Mouse (Mus musculus): ENCODE data around the gene Nupr1l. TPM values are rescaled to one million over a fixed set of nuclear protein-coding genes. Genes with fewer than 3 reads are reported as not detected.
A peak's percentile ranks its signal among the peaks of the same experiment; 100 is the strongest.
"Not testable (repeated sequence)": the region's sequence is repeated elsewhere in the genome, so short reads cannot be mapped to it uniquely, and the experiment has no call there.

Gene Nupr1l
- total RNA-seq (2021) = 1 to 10 TPM; 2.2 to 2.7 TPM
- long read RNA-seq, partial matches to known transcripts = 0 of 2 reads
- long read RNA-seq, other reads (novel, unspliced or antisense) = 0 of 2 reads

DNA sequence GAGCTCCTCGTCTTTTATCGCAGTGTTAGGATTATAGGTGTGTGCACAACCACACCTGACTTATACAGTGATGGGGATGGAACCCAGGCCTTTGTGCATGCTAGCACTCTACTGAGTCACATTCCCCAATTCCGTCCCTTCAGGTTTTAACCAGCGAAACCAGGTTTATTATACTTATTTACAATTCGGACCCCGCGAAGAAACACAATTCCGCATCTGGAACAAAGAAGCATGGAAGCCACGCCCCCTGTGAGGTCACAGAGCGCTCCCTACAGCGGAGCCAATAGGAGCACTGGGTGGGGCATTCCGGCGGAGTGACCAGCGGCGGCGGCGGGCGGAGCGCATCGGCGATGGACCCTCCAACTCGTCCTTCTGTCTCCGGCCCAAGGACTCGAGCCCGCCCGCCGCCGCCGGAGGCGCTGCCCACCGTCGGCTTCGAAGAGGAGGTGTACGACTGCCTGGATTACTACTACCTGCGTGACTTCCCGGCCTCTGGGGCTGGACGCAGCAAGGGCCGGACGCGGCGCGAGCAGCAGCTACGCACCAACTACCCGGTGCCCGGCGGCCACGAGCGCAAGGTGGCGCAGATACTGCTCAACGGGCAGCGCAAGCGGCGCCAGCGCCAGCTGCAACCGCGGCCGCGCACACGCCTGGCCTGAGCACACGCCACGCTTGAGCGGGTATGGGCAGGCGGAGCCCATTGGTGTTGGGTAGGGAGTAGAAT lies at the start of gene Nupr1l:
TSS of gene Nupr1l (plus strand) at position 299 of the 724 bp plus-strand sequence.
- DNase-seq (ENCODE audit: low spot score in 2 of 2) = peak; percentile 83 to 90

DNA sequence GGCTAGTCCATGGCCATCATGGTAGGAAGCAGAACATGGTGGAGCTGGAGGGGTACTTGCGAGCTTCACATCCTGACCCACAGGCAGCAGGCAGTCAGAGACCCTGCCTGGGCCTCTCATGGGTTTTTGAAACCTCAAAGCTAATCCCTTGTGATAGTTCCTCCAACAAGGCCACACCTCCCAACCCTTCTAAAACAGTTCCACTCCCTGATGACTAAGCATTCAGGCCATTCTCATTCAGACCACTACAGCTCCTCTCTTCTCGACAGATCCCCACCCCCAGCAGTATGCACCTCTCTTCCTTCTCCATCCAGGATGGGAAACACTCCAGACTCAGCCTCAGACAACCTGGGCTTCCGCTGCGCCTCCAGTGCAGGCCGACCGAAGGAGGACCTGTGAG lies 46.0 kb upstream of the Nupr1l start:
- DNase-seq (ENCODE audit: low spot score in 2 of 2) = no peak

GRCm38 (mm10) chr5:129864467-129864866 lies 43.9 kb upstream of the Nupr1l start:
- peak; percentile 73 to 75 for DNase-seq (ENCODE audit: low spot score in 2 of 2)

- DNase-seq (ENCODE audit: low spot score in 2 of 2) = no peak
Measured at GRCm38 (mm10) chr5:129865841-129866240, 42.5 kb upstream of the Nupr1l start.

DNA sequence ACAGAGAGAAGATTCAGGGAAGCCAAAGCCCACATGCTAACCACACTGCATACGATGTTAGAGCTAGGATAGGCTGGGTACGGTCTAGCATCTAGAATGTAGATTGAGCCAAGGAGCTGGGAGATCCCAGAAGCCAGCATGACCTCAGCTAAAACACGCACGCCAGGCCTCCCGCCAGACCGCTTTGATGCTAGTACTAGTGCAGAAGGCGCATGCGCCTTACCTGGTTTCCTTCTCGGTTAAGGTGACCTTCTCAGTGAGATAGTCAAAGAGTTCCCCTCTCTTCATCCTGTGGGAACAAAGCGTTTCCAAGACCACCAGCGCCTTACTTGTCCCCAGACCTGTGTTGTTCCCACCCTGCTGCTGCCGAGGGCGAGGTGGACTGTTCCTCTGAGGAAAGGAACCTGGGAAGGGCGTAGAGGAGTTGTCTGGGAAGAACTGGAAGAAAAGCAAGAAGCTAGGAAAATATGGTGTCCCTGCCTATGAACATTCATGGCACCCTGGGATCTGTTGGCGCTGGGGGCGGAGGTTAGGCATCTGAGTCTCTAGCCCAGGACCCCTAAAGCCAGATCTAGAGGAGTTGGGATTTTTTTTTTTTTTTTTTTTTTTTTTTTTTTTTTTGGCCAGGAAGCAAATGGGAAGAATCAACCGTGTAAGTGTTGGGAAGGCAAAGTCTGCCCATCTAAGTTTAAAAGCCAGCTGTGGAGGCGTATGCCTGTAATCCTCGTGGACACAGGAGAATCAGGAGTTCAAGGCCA lies 38.9 kb upstream of the Nupr1l start:
- no peak for DNase-seq (ENCODE audit: low spot score in 2 of 2)

DNA sequence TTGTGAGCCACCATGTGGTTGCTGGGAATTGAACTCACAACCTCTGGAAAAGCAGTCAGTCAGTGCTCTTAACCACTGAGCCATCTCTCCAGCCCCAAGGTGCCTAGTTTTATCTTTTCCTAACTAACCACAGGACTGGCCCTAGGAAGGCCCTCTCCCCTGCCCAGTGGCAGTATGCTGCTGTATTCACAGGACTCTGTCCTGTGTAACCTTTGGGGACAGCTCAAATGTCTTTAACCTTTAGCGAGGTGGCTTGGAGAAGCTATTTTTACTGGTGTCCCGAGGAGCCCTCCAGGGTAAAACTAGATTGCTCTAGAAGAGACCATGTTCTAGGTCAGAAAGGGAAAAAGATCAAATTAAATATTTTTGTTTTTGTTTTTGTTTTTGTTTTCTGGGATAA lies 37.1 kb upstream of the Nupr1l start:
- no peak for DNase-seq (ENCODE audit: low spot score in 2 of 2)

DNA sequence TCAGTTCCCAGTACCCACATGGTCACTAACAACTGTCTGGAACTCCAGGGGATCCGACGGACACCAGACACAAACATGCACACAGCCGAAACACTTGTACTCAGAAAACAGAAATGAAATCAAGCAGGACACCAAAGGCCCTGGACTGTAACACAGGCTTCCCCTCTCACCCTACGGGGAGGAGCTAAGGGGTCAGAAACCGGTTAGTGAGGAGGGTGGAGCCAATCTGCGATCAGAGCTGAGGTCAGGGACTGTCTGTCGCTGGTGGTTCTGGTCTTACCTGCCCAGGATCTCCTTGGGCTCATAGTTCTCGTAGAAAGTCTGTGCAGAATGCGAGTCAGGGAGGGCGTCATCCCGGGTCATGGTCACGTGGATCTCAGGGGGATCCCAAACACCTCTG lies 34.4 kb upstream of the Nupr1l start:
- DNase-seq (ENCODE audit: low spot score in 2 of 2) = no peak

GRCm38 (mm10) chr5:129875098-129875497 lies 33.2 kb upstream of the Nupr1l start:
- DNase-seq (ENCODE audit: low spot score in 2 of 2) = no peak

GRCm38 (mm10) chr5:129877731-129878455 lies 30.4 kb upstream of the Nupr1l start:
- peak; percentile 30 to 44 for DNase-seq (ENCODE audit: low spot score in 2 of 2)

GRCm38 (mm10) chr5:129878946-129879345 lies 29.4 kb upstream of the Nupr1l start:
- peak; percentile 58 to 77 for DNase-seq (ENCODE audit: low spot score in 2 of 2)

DNA sequence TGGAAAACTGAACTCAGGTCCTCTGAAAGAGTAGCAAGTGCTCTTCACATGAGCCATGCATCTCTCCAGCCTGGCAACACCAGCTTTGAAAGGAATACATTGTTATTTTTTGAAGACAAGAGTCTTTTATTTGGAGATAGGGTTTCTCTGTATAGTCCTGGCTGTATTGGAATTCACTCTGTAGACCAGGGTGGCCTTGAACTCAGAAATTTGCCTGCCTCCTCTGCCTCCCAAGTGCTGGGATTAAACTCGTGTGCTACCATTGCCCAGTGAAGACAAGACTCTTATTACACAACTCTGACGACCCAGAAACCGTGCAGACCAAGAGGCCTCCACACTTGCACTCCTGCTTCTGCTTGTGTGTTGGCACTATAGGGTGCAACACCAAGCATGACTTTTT lies 28.5 kb upstream of the Nupr1l start:
- no peak for DNase-seq (ENCODE audit: low spot score in 2 of 2)

DNA sequence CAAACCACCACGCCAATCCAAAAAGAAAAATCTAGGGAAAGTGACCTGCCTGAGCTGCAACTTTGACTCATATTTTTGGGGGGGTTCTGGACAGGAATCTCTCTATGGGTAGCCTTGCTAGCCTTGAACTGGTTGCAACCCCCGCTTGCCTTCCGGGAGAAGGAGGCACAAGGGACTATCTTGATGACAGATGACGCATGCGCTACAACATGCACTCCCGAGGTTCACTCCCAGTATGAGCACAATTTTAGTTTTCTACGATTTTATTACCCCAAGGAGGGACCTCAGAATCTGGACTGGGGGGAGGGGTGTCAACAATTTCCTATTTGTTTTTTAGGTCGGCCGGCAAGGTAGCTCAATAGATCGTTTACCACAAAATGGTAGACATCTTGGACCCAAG lies 22.1 kb upstream of the Nupr1l start:
- DNase-seq (ENCODE audit: low spot score in 2 of 2) = no peak

GRCm38 (mm10) chr5:129886911-129887636 lies 21.3 kb upstream of the Nupr1l start, which contains the start of gene Chchd2:
Gene Chchd2 (minus strand): TSS chr5:129887470.
- DNase-seq (ENCODE audit: low spot score in 2 of 2) = peak; percentile 92 to 93

DNA sequence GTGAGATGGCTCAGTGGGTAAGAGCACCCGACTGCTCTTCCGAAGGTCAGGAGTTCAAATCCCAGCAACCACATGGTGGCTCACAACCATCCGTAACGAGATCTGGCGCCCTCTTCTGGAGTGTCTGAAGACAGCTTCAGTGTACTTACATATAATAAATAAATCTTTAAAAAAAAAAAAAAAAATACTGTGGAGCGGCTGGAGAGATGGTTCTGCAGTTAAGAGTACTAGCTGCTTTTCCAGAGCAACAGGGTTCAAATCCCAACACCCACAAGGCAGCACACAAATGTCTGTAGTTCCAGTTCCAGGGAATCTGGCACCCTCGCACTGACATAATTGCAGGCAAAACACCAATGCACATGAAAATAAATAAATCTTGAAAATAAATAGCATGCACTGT lies 17.9 kb upstream of the Nupr1l start:
- not testable (repeated sequence) for DNase-seq (ENCODE audit: low spot score in 2 of 2)

- DNase-seq (ENCODE audit: low spot score in 2 of 2) = peak; percentile 86 to 87
Measured at GRCm38 (mm10) chr5:129895198-129896088, 12.9 kb upstream of the Nupr1l start, which contains the start of gene Zbed5. Gene Zbed5 (plus strand): TSS chr5:129895723.

DNA sequence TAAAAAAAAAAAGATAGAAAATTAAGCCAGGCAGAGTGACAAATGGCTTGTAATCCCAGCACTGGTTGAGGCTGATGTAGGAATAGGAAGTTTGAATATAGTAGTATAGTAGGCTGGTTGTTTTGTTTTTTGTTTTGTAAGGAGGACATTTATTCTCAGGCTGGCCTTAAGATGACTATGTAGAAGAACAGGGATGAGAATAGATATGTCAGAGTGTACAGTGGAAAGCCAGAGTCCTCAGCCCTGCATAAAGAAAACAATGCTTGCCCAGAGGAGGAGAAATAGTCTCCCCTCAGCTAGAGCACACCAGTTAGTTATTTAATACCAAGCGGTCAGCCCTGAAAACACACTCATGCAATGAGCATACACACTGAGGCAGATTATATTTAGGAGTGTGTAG lies 9.9 kb upstream of the Nupr1l start, which contains the start of gene Phkg1:
TSS of gene Phkg1 (minus strand) at position 101 of the 400 bp plus-strand sequence.
- DNase-seq (ENCODE audit: low spot score in 2 of 2) = no peak

GRCm38 (mm10) chr5:129907775-129908174 lies 565 bp upstream of the Nupr1l start:
- DNase-seq (ENCODE audit: low spot score in 2 of 2) = no peak

DNA sequence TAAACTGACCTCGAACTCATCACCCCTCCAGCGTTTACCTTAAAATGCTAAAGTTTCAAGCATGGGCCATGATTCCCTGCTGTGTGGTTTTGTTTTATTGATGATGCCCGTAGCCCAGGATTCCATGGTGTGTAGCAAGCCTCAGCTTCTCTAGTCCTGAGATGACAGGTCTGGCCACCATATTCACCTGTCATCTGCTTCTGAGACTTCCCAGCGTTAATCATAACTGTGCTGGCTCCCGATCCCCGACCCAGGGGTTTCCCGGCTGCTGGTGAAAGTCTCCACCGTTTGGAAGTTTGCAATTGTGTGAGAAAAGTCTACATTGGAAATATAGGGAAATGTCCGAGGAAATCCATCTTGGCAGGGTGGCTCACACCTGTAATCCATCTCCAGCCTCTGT lies 807 bp downstream of the Nupr1l start:
- DNase-seq (ENCODE audit: low spot score in 2 of 2) = no peak

DNA sequence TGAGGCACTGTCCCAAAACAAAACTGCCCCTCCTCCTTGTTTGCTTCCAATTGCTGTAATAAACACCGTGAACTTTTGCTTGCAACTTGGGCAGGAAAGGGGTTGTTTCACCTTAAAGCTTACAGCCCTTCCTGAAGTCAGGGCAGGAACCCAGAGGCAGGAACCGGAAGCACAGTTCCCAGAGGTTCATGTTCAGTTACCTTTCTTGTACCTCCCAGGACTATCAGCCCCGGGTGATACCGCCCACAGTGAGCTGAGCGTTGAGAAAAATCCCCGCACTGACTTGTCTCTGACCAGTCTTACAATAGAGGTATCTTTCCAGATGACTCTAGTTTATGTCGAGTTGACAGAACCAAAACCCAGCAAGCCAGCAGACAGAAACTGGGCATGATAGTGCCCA lies 1.3 kb downstream of the Nupr1l start:
- DNase-seq (ENCODE audit: low spot score in 2 of 2) = no peak

DNA sequence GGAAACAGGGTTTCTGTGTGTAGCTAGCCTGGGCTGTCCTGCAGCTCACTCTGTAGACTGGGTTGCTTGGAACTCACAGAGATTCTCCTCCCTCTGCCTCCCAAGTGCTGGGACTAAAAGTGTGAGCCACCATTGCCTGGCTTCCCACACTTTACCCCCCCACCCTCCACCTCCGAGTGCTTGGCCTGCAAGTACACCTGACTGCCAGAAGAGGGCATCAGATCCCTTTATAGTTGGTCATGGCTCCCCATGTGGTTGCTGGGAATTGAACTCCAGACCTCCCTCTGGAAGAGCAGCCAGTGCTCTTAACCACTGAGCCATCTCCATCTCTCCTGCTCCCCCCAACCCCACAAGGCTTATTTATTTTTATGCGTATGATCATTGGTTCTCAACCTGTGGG lies 5.7 kb downstream of the Nupr1l start:
- DNase-seq (ENCODE audit: low spot score in 2 of 2) = no peak
